Mouse (Mus musculus) liver, adult 2 months (tissue): ENCODE results near the gene Olfr1118. TPM values are rescaled to one million over a fixed set of nuclear protein-coding genes. Genes with fewer than 3 reads are reported as not detected.
"Not testable (repeated sequence)": the region's sequence is repeated elsewhere in the genome, so short reads cannot be mapped to it uniquely, and the experiment has no call there.

Experiments used
- DNase-seq: peaks from one replicate; pipeline ENCODE4 v3.0.0-alpha.2; 2011; ENCODE audit warnings: low read depth, low spot score; ENCODE audit errors: extremely low read depth
- H3K27ac ChIP-seq: fragments of 200-500 bp; replicated peaks from 2 replicates; pipeline ENCODE4 v1.5.1; 2012; ENCODE audit warnings: low read depth, mild to moderate bottlenecking, control low read depth, inconsistent platforms, low read length; ENCODE audit not compliant: insufficient read depth
- H3K27me3 ChIP-seq: fragments of 200-500 bp; 2 replicates; pipeline ENCODE4 v1.6.1; 2012; ENCODE audit warnings: mild to moderate bottlenecking, moderate library complexity, low read length, inconsistent platforms; ENCODE audit not compliant: control insufficient read depth, insufficient read depth
- H3K36me3 ChIP-seq: fragments of 200-500 bp; 2 replicates; pipeline ENCODE4 v1.6.1; 2012; ENCODE audit warnings: low read length, inconsistent platforms; ENCODE audit not compliant: control insufficient read depth, insufficient read depth
- H3K4me1 ChIP-seq: fragments of 200-500 bp; 2 replicates; pipeline ENCODE4 v1.6.1; 2011; ENCODE audit warnings: low read length; ENCODE audit not compliant: control insufficient read depth, insufficient read depth
- H3K4me3 ChIP-seq: fragments of 200-500 bp; 2 replicates; pipeline ENCODE4 v1.5.1; 2011; ENCODE audit warnings: low read depth, mild to moderate bottlenecking, control low read depth, low read length, moderate library complexity; ENCODE audit not compliant: insufficient read depth
- H3K79me2 ChIP-seq: fragments of 200-500 bp; 2 replicates; pipeline ENCODE4 v1.6.1; 2012; ENCODE audit warnings: inconsistent platforms, mild to moderate bottlenecking, low read length, moderate library complexity; ENCODE audit not compliant: control insufficient read depth, insufficient read depth
- H3K9ac ChIP-seq: fragments of 200-500 bp; 2 replicates; pipeline ENCODE4 v1.6.1; 2012; ENCODE audit warnings: low read depth, mild to moderate bottlenecking, control low read depth, inconsistent platforms, low read length
- CTCF ChIP-seq: fragments of 200-500 bp; IDR thresholded peaks from 2 replicates; pipeline ENCODE4 v1.5.1; 2011; ENCODE audit warnings: low read depth, low read length, control low read depth
- POLR2A ChIP-seq: fragments of 200-500 bp; IDR thresholded peaks from 2 replicates; pipeline ENCODE4 v1.6.1; 2011; ENCODE audit warnings: low read length, control low read depth; ENCODE audit not compliant: insufficient read depth; ENCODE audit errors: extremely low read depth
- WGBS: fragments of 180-500 bp; shearing (Covaris S2); methylation state at CpG from one replicate; pipeline ENCODE4 v1.1.7; 2018; 5-methylcytosine and 5-hydroxymethylcytosine counted together
- polyA plus RNA-seq: library from polyadenylated mRNA; depleted of rRNA; stranded (reverse); fragments of >200 nt; gene quantifications from 2 replicates; pipeline ENCODE4 v1.2.3, GENCODE M21; 2012; rRNA removed
- total RNA-seq: library from RNA; depleted of rRNA; stranded (reverse); fragments of >200 nt; gene quantifications from 2 replicates; pipeline ENCODE4 v1.2.3, GENCODE M21; 2014; rRNA removed

The Olfr1118 gene
- not detected in 2 replicates for total RNA-seq
- polyA plus RNA-seq, result not detected in 2 replicates

GRCm38 (mm10) chr2:87307281-87307680 is at the start of gene Olfr1118:
TSS of gene Olfr1118 (plus strand) at chr2:87307581.
- WGBS, result 49% methylated on average over 1 of the region's 1 CpGs
- no peak for DNase-seq
- Histone ChIP-seq H3K4me3 (no peak within 1 kb of the TSS), H3K27ac (no peak within 1 kb of the TSS), H3K79me2 (no peaks in the 10 kb centered on the region), H3K36me3 (no peaks in the 10 kb centered on the region), H3K4me1 (no peaks in the 10 kb centered on the region), H3K9ac (no peak within 1 kb of the TSS), H3K27me3 (no peaks in the 10 kb centered on the region)
- TF ChIP-seq POLR2A (no peak), CTCF (no peak)

GRCm38 (mm10) chr2:87267234-87267633 is 40.1 kb upstream of the Olfr1118 start, which contains the start of gene Olfr1116:
TSS of gene Olfr1116 (plus strand) at chr2:87267534.
- Histone ChIP-seq H3K27me3 (no peaks in the 10 kb centered on the region), H3K4me1 (no peaks in the 10 kb centered on the region), H3K36me3 (no peaks in the 10 kb centered on the region), H3K9ac (no peak within 1 kb of the TSS), H3K4me3 (no peak within 1 kb of the TSS), H3K27ac (no peak within 1 kb of the TSS), H3K79me2 (no peaks in the 10 kb centered on the region)
- TF ChIP-seq CTCF, result no peak
- no peak for TF ChIP-seq POLR2A
- no peak for DNase-seq
- 65% methylated on average over 1 of the region's 1 CpGs for WGBS

GRCm38 (mm10) chr2:87293977-87294376 is 13.4 kb upstream of the Olfr1118 start:
- not testable (repeated sequence) for H3K27me3 ChIP-seq

GRCm38 (mm10) chr2:87354515-87354914 is 47.1 kb downstream of the Olfr1118 start, which contains the start of gene Olfr1120:
TSS of gene Olfr1120 (plus strand) at chr2:87354815.
- Histone ChIP-seq H3K27me3 (no peaks in the 10 kb centered on the region), H3K27ac (no peak within 1 kb of the TSS), H3K4me1 (no peaks in the 10 kb centered on the region), H3K9ac (no peak within 1 kb of the TSS), H3K79me2 (no peaks in the 10 kb centered on the region), H3K4me3 (no peak within 1 kb of the TSS), H3K36me3 (no peaks in the 10 kb centered on the region)
- WGBS, result 40% methylated on average over 2 of the region's 2 CpGs
- no peak for TF ChIP-seq CTCF
- TF ChIP-seq POLR2A, result no peak
- no peak for DNase-seq

More at GRCm38 (mm10) chr2:87293977-87294376, 13.4 kb upstream of the Olfr1118 start:
- H3K4me1 ChIP-seq, H3K27ac ChIP-seq, H3K4me3 ChIP-seq, H3K36me3 ChIP-seq, H3K9ac ChIP-seq, H3K79me2 ChIP-seq, DNase-seq: not testable (repeated sequence)

GRCm38 (mm10) chr2:87360121-87360520 is 52.7 kb downstream of the Olfr1118 start:
- H3K27me3 ChIP-seq, H3K79me2 ChIP-seq, H3K4me3 ChIP-seq, H3K4me1 ChIP-seq, DNase-seq, H3K36me3 ChIP-seq, H3K9ac ChIP-seq, H3K27ac ChIP-seq: not testable (repeated sequence)
- 93% methylated on average over 2 of the region's 2 CpGs for WGBS

Other genes starting within 250 kb of the Olfr1118 start
- not detected in 2 replicates for gene Olfr1107, start 231.8 kb upstream of the Olfr1118 start, total RNA-seq
- not detected in 2 replicates for gene Olfr1107, start 231.8 kb upstream of the Olfr1118 start, polyA plus RNA-seq
- not detected in 2 replicates for gene Olfr1109, start 211.6 kb upstream of the Olfr1118 start, total RNA-seq
- not detected in 2 replicates for gene Olfr1109, start 211.6 kb upstream of the Olfr1118 start, polyA plus RNA-seq
- not detected in 2 replicates for gene Olfr259, start 193.0 kb upstream of the Olfr1118 start, total RNA-seq
- gene Olfr259, start 193.0 kb upstream of the Olfr1118 start, polyA plus RNA-seq, result not detected in 2 replicates
- not detected in 2 replicates for gene Olfr1110, start 167.3 kb upstream of the Olfr1118 start, total RNA-seq
- not detected in 2 replicates for gene Olfr1110, start 167.3 kb upstream of the Olfr1118 start, polyA plus RNA-seq
- not detected in 2 replicates for gene Olfr1111, start 155.0 kb upstream of the Olfr1118 start, total RNA-seq
- not detected in 2 replicates for gene Olfr1111, start 155.0 kb upstream of the Olfr1118 start, polyA plus RNA-seq
- gene Olfr1112, start 119.8 kb upstream of the Olfr1118 start, total RNA-seq, result not detected in 2 replicates
- not detected in 2 replicates for gene Olfr1112, start 119.8 kb upstream of the Olfr1118 start, polyA plus RNA-seq
- not detected in 2 replicates for gene Olfr1113, start 98.6 kb upstream of the Olfr1118 start, total RNA-seq
- not detected in 2 replicates for gene Olfr1113, start 98.6 kb upstream of the Olfr1118 start, polyA plus RNA-seq
- gene Olfr1115, start 59.6 kb upstream of the Olfr1118 start, total RNA-seq, result not detected in 2 replicates
- gene Olfr1115, start 59.6 kb upstream of the Olfr1118 start, polyA plus RNA-seq, result not detected in 2 replicates
- gene Olfr1116, start 40.0 kb upstream of the Olfr1118 start, total RNA-seq, result not detected in 2 replicates
- gene Olfr1116, start 40.0 kb upstream of the Olfr1118 start, polyA plus RNA-seq, result not detected in 2 replicates
- not detected in 2 replicates for gene Olfr1120, start 47.2 kb downstream of the Olfr1118 start, total RNA-seq
- not detected in 2 replicates for gene Olfr1120, start 47.2 kb downstream of the Olfr1118 start, polyA plus RNA-seq
- not detected in 2 replicates for gene Olfr1121, start 62.3 kb downstream of the Olfr1118 start, total RNA-seq
- gene Olfr1121, start 62.3 kb downstream of the Olfr1118 start, polyA plus RNA-seq, result not detected in 2 replicates
- not detected in 2 replicates for gene Olfr1122, start 78.3 kb downstream of the Olfr1118 start, total RNA-seq
- not detected in 2 replicates for gene Olfr1122, start 78.3 kb downstream of the Olfr1118 start, polyA plus RNA-seq
- gene Olfr1123, start 109.1 kb downstream of the Olfr1118 start, total RNA-seq, result not detected in 2 replicates
- gene Olfr1123, start 109.1 kb downstream of the Olfr1118 start, polyA plus RNA-seq, result not detected in 2 replicates
- not detected in 2 replicates for gene Olfr1124, start 122.7 kb downstream of the Olfr1118 start, total RNA-seq
- not detected in 2 replicates for gene Olfr1124, start 122.7 kb downstream of the Olfr1118 start, polyA plus RNA-seq
- gene Olfr1126, start 146.4 kb downstream of the Olfr1118 start, total RNA-seq, result not detected in 2 replicates
- not detected in 2 replicates for gene Olfr1126, start 146.4 kb downstream of the Olfr1118 start, polyA plus RNA-seq
- gene Pramel7, start 189.5 kb downstream of the Olfr1118 start, total RNA-seq, result not detected in 2 replicates
- not detected in 2 replicates for gene Pramel7, start 189.5 kb downstream of the Olfr1118 start, polyA plus RNA-seq
- not detected in 2 replicates for gene Pramel6, start 199.0 kb downstream of the Olfr1118 start, total RNA-seq
- not detected in 2 replicates for gene Pramel6, start 199.0 kb downstream of the Olfr1118 start, polyA plus RNA-seq
- gene Olfr153, start 224.2 kb downstream of the Olfr1118 start, total RNA-seq, result not detected in 2 replicates
- not detected in 2 replicates for gene Olfr153, start 224.2 kb downstream of the Olfr1118 start, polyA plus RNA-seq
- gene Olfr1128, start 238.0 kb downstream of the Olfr1118 start, total RNA-seq, result not detected in 2 replicates
- gene Olfr1128, start 238.0 kb downstream of the Olfr1118 start, polyA plus RNA-seq, result not detected in 2 replicates